Mouse (Mus musculus): Measurements from ENCODE around the gene Plekhg5. TPM values are rescaled to one million over a fixed set of nuclear protein-coding genes. Genes with fewer than 3 reads are reported as not detected.
A peak's percentile ranks its signal among the peaks of the same experiment; 100 is the strongest.

Plekhg5 gene
- polyA plus RNA-seq, 1 experiment from 2014 or later: 14.2 TPM

- 26% methylated on average over 65 of the region's 65 CpGs for WGBS
- Histone ChIP-seq H3K4me3 (ENCODE audit: low read length) (peak overlapping the region; percentile 24), H3K9me3 (ENCODE audit: control insufficient read depth, low read length) (no peaks in the 10 kb centered on the region; the same call in 1 of the 2 replicates), H3K4me1 (ENCODE audit: control insufficient read depth, insufficient read depth, low read length) (peaks cover 33% of the 10 kb centered on the region), H3K27me3 (replicated peaks; ENCODE audit: control insufficient read depth, insufficient read depth, low read length) (peaks cover 77% of the 10 kb centered on the region), H3K4me2 (ENCODE audit: low read depth, low read length) (peak overlapping the region; percentile 23), H3K9ac (ENCODE audit: low read depth, low read length) (0 out of 2 replicates have a peak overlapping the region, but pooled peaks have one; percentile 7), H3K27ac (ENCODE audit: low read length) (no peak overlapping the region), H3K36me3 (ENCODE audit: control insufficient read depth, insufficient read depth, low read length) (no peaks in the 10 kb centered on the region; the same call in 1 of the 2 replicates)
- no peak for ATAC-seq
These were observed 54.0 kb downstream of the Plekhg5 start for GRCm38 (mm10) chr4:152126026-152126920.

- Histone ChIP-seq H3K4me3 (ENCODE audit: low read length) (no peak overlapping the region), H3K27ac (ENCODE audit: low read length) (no peak overlapping the region), H3K9ac (ENCODE audit: low read depth, low read length) (no peak overlapping the region), H3K4me1 (ENCODE audit: control insufficient read depth, insufficient read depth, low read length) (peaks cover 46% of the 10 kb centered on the region), H3K36me3 (ENCODE audit: control insufficient read depth, insufficient read depth, low read length) (no peaks in the 10 kb centered on the region; the same call in 1 of the 2 replicates), H3K9me3 (ENCODE audit: control insufficient read depth, low read length) (no peaks in the 10 kb centered on the region; the same call in 1 of the 2 replicates), H3K27me3 (replicated peaks; ENCODE audit: control insufficient read depth, insufficient read depth, low read length) (peaks cover 86% of the 10 kb centered on the region), H3K4me2 (ENCODE audit: low read depth, low read length) (no peak overlapping the region)
- ATAC-seq: no peak
- 85% methylated on average over 11 of the region's 11 CpGs for WGBS
These were observed 55.6 kb downstream of the Plekhg5 start for GRCm38 (mm10) chr4:152127884-152128283.

GRCm38 (mm10) chr4:152128784-152129183 lies 56.5 kb downstream of the Plekhg5 start:
- Histone ChIP-seq H3K4me1 (ENCODE audit: control insufficient read depth, insufficient read depth, low read length) (peaks cover 49% of the 10 kb centered on the region), H3K27ac (ENCODE audit: low read length) (no peak overlapping the region), H3K4me3 (ENCODE audit: low read length) (peak overlapping the region; percentile 32), H3K36me3 (ENCODE audit: control insufficient read depth, insufficient read depth, low read length) (no peaks in the 10 kb centered on the region; the same call in 1 of the 2 replicates), H3K9ac (ENCODE audit: low read depth, low read length) (peak overlapping the region; percentile 34; the same call in 1 of the 2 replicates), H3K9me3 (ENCODE audit: control insufficient read depth, low read length) (no peaks in the 10 kb centered on the region; the same call in 1 of the 2 replicates), H3K27me3 (replicated peaks; ENCODE audit: control insufficient read depth, insufficient read depth, low read length) (peaks cover 84% of the 10 kb centered on the region), H3K4me2 (ENCODE audit: low read depth, low read length) (peak overlapping the region; percentile 88)
- ATAC-seq: peak; percentile 18
- 48% methylated on average over 5 of the region's 5 CpGs for WGBS

GRCm38 (mm10) chr4:152129395-152129930 lies 57.2 kb downstream of the Plekhg5 start:
- 43% methylated on average over 13 of the region's 13 CpGs for WGBS
- H3K9me3 ChIP-seq (ENCODE audit: control insufficient read depth, low read length): no peaks in the 10 kb centered on the region; the same call in 1 of the 2 replicates
- no peaks in the 10 kb centered on the region; the same call in 1 of the 2 replicates for H3K36me3 ChIP-seq (ENCODE audit: control insufficient read depth, insufficient read depth, low read length)
- peak overlapping the region; percentile 88 for H3K4me2 ChIP-seq (ENCODE audit: low read depth, low read length)
- H3K27me3 ChIP-seq (replicated peaks; ENCODE audit: control insufficient read depth, insufficient read depth, low read length): peaks cover 81% of the 10 kb centered on the region
- no peak for ATAC-seq
- H3K9ac ChIP-seq (ENCODE audit: low read depth, low read length): peak overlapping the region; percentile 24; the same call in 1 of the 2 replicates
- H3K4me1 ChIP-seq (ENCODE audit: control insufficient read depth, insufficient read depth, low read length): peaks cover 49% of the 10 kb centered on the region
- no peak overlapping the region for H3K27ac ChIP-seq (ENCODE audit: low read length)
- H3K4me3 ChIP-seq (ENCODE audit: low read length): peak overlapping the region; percentile 32

GRCm38 (mm10) chr4:152130771-152131653 lies 58.7 kb downstream of the Plekhg5 start:
- WGBS: under 1% methylated on average over 85 of the region's 85 CpGs
- Histone ChIP-seq H3K4me3 (ENCODE audit: low read length) (peak overlapping the region; percentile 59), H3K9me3 (ENCODE audit: control insufficient read depth, low read length) (no peaks in the 10 kb centered on the region; the same call in 1 of the 2 replicates), H3K36me3 (ENCODE audit: control insufficient read depth, insufficient read depth, low read length) (no peaks in the 10 kb centered on the region; the same call in 1 of the 2 replicates), H3K4me1 (ENCODE audit: control insufficient read depth, insufficient read depth, low read length) (peaks cover 46% of the 10 kb centered on the region), H3K4me2 (ENCODE audit: low read depth, low read length) (peak overlapping the region; percentile 88), H3K27me3 (replicated peaks; ENCODE audit: control insufficient read depth, insufficient read depth, low read length) (peaks cover 67% of the 10 kb centered on the region), H3K27ac (ENCODE audit: low read length) (peak overlapping the region; percentile 23), H3K9ac (ENCODE audit: low read depth, low read length) (peak overlapping the region; percentile 72)
- ATAC-seq: peak; percentile 82

DNA sequence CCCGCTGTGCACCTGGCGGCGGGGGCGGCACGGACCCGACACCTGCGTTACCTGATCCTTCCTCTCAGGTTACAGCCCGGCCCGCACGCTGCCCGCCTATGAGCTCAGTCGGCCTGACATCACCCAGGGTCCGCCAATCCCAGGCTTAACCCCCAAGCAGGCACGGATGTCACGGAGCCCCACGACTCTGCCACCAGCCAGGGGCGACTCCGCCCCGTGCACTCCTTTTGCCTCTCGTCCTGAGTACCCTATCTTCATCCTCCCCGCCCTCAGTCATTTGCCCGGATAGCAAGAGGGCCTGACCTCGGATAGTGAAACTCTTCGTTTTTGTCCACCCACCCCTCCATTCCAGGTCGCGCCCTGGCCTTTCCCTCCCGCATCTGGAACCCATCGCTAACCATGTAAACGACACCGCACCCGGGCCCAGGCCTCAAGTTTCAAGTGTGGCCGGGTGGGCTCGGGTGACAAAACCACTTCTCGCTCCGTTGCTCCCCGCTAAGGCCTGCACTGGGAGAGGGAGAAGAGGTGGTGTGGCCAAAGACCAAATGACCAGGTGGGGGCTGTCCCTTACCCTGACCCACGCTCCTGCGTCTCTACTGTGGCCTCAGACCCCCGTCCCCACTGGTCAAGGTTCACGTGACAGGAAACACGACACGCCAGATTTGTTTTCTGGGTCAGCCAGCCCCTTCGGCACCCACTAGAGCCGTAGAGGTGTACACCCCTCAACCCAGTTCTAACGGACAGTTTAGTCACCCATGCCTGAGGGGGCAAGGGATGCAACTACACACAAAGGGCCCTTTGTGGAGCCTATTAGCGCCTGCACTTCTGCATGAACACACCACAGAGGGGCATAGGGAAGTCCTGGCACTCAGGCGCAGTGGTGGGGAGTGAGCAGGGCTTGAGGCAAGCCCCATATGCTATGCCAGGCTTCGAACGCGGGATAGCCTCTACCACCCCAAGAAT lies 59.8 kb downstream of the Plekhg5 start:
- Histone ChIP-seq H3K36me3 (ENCODE audit: control insufficient read depth, insufficient read depth, low read length) (no peaks in the 10 kb centered on the region), H3K4me2 (ENCODE audit: low read depth, low read length) (peak overlapping the region; percentile 88), H3K27me3 (replicated peaks; ENCODE audit: control insufficient read depth, insufficient read depth, low read length) (peaks cover 57% of the 10 kb centered on the region), H3K9ac (ENCODE audit: low read depth, low read length) (peak overlapping the region; percentile 72), H3K27ac (ENCODE audit: low read length) (peak overlapping the region; percentile 60), H3K4me3 (ENCODE audit: low read length) (peak overlapping the region; percentile 59), H3K9me3 (ENCODE audit: control insufficient read depth, low read length) (no peaks in the 10 kb centered on the region), H3K4me1 (ENCODE audit: control insufficient read depth, insufficient read depth, low read length) (peaks cover 45% of the 10 kb centered on the region)
- 9% methylated on average over 49 of the region's 50 CpGs for WGBS
- peak; percentile 60 for ATAC-seq

DNA sequence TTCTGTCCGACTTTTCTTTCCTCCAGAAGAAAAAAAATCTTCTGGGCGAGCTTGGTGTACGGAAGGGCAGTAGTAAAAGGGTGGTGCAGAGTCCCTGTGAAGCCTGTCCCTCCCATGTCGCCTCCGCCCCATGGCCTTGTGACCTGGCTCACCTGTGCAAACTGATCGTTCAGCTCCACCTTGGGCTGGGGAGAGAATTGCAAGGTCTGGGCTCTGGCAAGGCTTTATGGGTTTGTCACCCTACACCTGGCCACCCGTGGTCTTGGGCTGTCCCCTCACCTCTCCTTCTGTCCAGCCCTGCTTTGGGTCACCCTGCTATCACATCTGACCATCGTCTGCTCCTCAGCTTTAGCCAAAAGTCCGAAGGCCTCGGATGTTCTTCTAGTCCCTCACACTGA lies 60.5 kb downstream of the Plekhg5 start:
- Histone ChIP-seq H3K9me3 (ENCODE audit: control insufficient read depth, low read length) (no peaks in the 10 kb centered on the region), H3K27me3 (replicated peaks; ENCODE audit: control insufficient read depth, insufficient read depth, low read length) (peaks cover 50% of the 10 kb centered on the region), H3K4me2 (ENCODE audit: low read depth, low read length) (peak overlapping the region; percentile 88; the same call in 1 of the 2 replicates), H3K4me1 (ENCODE audit: control insufficient read depth, insufficient read depth, low read length) (peaks cover 45% of the 10 kb centered on the region), H3K4me3 (ENCODE audit: low read length) (no peak overlapping the region), H3K27ac (ENCODE audit: low read length) (peak overlapping the region; percentile 60), H3K36me3 (ENCODE audit: control insufficient read depth, insufficient read depth, low read length) (no peaks in the 10 kb centered on the region), H3K9ac (ENCODE audit: low read depth, low read length) (no peak overlapping the region)
- peak; percentile 33 for ATAC-seq
- 21% methylated on average over 10 of the region's 10 CpGs for whole genome bisulfite sequencing

DNA sequence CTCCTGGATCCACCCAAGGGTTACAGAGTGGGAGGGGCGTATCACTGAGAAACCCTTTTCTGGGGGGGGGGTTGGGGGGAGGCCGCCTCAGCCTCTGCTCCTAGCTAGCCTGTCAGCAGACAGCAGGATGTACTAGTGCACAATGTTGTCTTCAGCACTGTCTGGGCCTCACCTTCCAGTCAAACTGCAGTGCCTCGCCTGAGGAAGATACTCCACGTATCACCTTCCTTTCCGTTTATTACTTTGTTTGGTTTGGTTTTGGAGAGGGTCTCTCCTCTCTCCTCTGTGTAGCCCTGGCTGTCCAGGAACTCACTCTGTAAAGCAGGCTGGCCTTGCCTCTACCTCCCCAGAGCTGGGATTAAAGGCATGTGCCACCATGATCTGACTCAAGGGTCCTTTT lies 60.9 kb downstream of the Plekhg5 start:
- H3K4me2 ChIP-seq (ENCODE audit: low read depth, low read length): no peak overlapping the region
- H3K9ac ChIP-seq (ENCODE audit: low read depth, low read length): no peak overlapping the region
- 51% methylated on average over 5 of the region's 5 CpGs for WGBS
- peaks cover 45% of the 10 kb centered on the region for H3K4me1 ChIP-seq (ENCODE audit: control insufficient read depth, insufficient read depth, low read length)
- H3K4me3 ChIP-seq (ENCODE audit: low read length): no peak overlapping the region
- peaks cover 46% of the 10 kb centered on the region for H3K27me3 ChIP-seq (replicated peaks; ENCODE audit: control insufficient read depth, insufficient read depth, low read length)
- H3K9me3 ChIP-seq (ENCODE audit: control insufficient read depth, low read length): no peaks in the 10 kb centered on the region
- no peaks in the 10 kb centered on the region for H3K36me3 ChIP-seq (ENCODE audit: control insufficient read depth, insufficient read depth, low read length)
- no peak for ATAC-seq
- H3K27ac ChIP-seq (ENCODE audit: low read length): no peak overlapping the region
